In genomic region chr13:43478586-43478985, GRCm38 (mm10) we compare ENCODE assay signal across 8 mouse cellular contexts. TPM values are rescaled to one million over a fixed set of nuclear protein-coding genes. Genes with fewer than 3 reads are reported as not detected.
A peak's percentile ranks its signal among the peaks of the same experiment; 100 is the strongest.
DNase-seq lines count a peak whose midpoint lies in the region; ATAC-seq and TF ChIP-seq lines count a peak whose summit lies in the region.

No protein-coding gene starts in this region.

- no peaks in the 10 kb centered on the region for H3K36me3 ChIP-seq in midbrain, postnatal 0 days (ENCODE audit: insufficient read depth, low read length)

- H3K27ac ChIP-seq in midbrain, postnatal 0 days (ENCODE audit: low read depth, low read length), result no peak overlapping the region

- H3K27me3 ChIP-seq in Patski, result no peaks in the 10 kb centered on the region
- H3K27me3 ChIP-seq in midbrain, postnatal 0 days (ENCODE audit: insufficient read depth, low read length), result no peaks in the 10 kb centered on the region

- 13% methylated on average over 8 of the region's 8 CpGs for WGBS in midbrain, postnatal 0 days

- TF ChIP-seq CTCF in Patski (IDR thresholded peaks at IDR 0.05), result no peak
- TF ChIP-seq CTCF in midbrain, postnatal 0 days (IDR thresholded peaks at IDR 0.05), result no peak

- CTCF ChIA-PET in Patski (lab: Charles Lee), result no interaction called here

- peak; percentile 91 for DNase-seq in heart, adult 11 months
- no peak for DNase-seq in heart, postnatal 25 days (ENCODE audit: low spot score)
- DNase-seq in Patski (ENCODE audit: low read depth, low spot score), result peak; percentile 47
- DNase-seq in heart, adult 8-10 months (ENCODE audit: low spot score), result peak; percentile 11
- peak; percentile 33 for DNase-seq in kidney, postnatal 14 days
- no peak for DNase-seq in midbrain, postnatal 0 days (ENCODE audit: low spot score)
- DNase-seq in frontal cortex, postnatal 10 days (ENCODE audit: low spot score in 2 of 2), result no peak
- DNase-seq in spleen, postnatal 14 days (ENCODE audit: low spot score in 2 of 2), result no peak

- H3K4me3 ChIP-seq in midbrain, postnatal 0 days (ENCODE audit: low read depth, low read length), result peak overlapping the region; percentile 94

- H3K9ac ChIP-seq in midbrain, postnatal 0 days (replicated peaks; ENCODE audit: low read length, poor library complexity, severe bottlenecking), result peak overlapping the region; percentile 56

- H3K4me1 ChIP-seq in midbrain, postnatal 0 days (ENCODE audit: insufficient read depth, low read length), result peaks cover 3% of the 10 kb centered on the region; the same call in 1 of the 2 replicates

- H3K4me2 ChIP-seq in midbrain, postnatal 0 days (ENCODE audit: low read depth, low read length, poor library complexity, severe bottlenecking), result peak overlapping the region; percentile 78

- POLR2A ChIA-PET in Patski (lab: Charles Lee), result no interaction called here

- no peaks in the 10 kb centered on the region for H3K9me3 ChIP-seq in midbrain, postnatal 0 days (ENCODE audit: low read length)

- ATAC-seq in Patski, result no peak
- no peak for ATAC-seq in midbrain, postnatal 0 days (ENCODE audit: low FRiP score)

- in situ Hi-C loops in Patski (cut with MboI; ENCODE audit: low pct_unique_long_range_greater_than_20kb), result no loop called here

- intact Hi-C loops in heart, postnatal 25 days (cut with DNase I), result no loop called here

RNA-seq across cellular contexts. Expression of gene Ranbp9, which starts 2.5 kb away (rescaled TPM):
- 10 to 100 TPM; 43.3 to 43.6 TPM for total RNA-seq in heart, postnatal 25 days (2021)
- 68.0 TPM for polyA plus RNA-seq in Patski (2021)
- 10 to 100 TPM; 35.9 to 46.7 (median 41.6) TPM for total RNA-seq in heart, adult 8-10 months (2022)
- total RNA-seq in midbrain, postnatal 0 days (2014; rRNA removed), result 43.7 and 51.5 TPM in 2 replicates
- polyA plus RNA-seq in midbrain, postnatal 0 days (2015; fragmentation: Nextera tagmentation; extraction: Ambion mirVana), result 9.7 and 11.7 TPM in 2 replicates

Comparison
In these comparisons a context has a peak if more than half of its experiments do, and no peak if none do; other contexts are left out.
1. DNase-seq: peak in heart, adult 11 months (single experiment), Patski (single experiment), heart, adult 8-10 months (single experiment) and kidney, postnatal 14 days (single experiment); none in heart, postnatal 25 days (single experiment), midbrain, postnatal 0 days (single experiment), frontal cortex, postnatal 10 days (0 of 2) and spleen, postnatal 14 days (0 of 2).